Mouse (Mus musculus): ENCODE measurements around the gene Prtn3. TPM values are rescaled to one million over a fixed set of nuclear protein-coding genes. Genes with fewer than 3 reads are reported as not detected.
A peak's percentile ranks its signal among the peaks of the same experiment; 100 is the strongest.

Gene Prtn3
- total and polyA plus RNA-seq, 3 experiments = 0.55 to 1.2 (median 0.84) TPM

- Histone ChIP-seq H3K36me3 (ENCODE audit: control insufficient read depth, insufficient read depth, low read length) (no peaks in the 10 kb centered on the region), H3K4me1 (ENCODE audit: control insufficient read depth, insufficient read depth, low read length) (peaks cover 5% of the 10 kb centered on the region), H3K79me2 (replicated peaks; ENCODE audit: control insufficient read depth, insufficient read depth, low read length) (no peaks in the 10 kb centered on the region), H3K4me3 (no peak overlapping the region), H3K27ac (no peak overlapping the region), H3K9ac (ENCODE audit: low read depth, low read length) (no peak overlapping the region), H3K27me3 (ENCODE audit: control insufficient read depth, insufficient read depth, low read length) (no peaks in the 10 kb centered on the region)
- intact Hi-C loops (cut with DNase I) = no loop called here
- WGBS = 63% methylated on average over 5 of the region's 5 CpGs
- DNase-seq = no peak
- TF ChIP-seq CTCF (IDR thresholded peaks at IDR 0.05) (no peak), POLR2A (IDR thresholded peaks at IDR 0.05; ENCODE audit: insufficient read depth, low read depth, low read length) (no peak), EP300 (IDR thresholded peaks at IDR 0.05; ENCODE audit: insufficient read depth, low read depth, low read length) (no peak)
Measured at GRCm38 (mm10) chr10:79846553-79846952, 27.7 kb upstream of the Prtn3 start.

GRCm38 (mm10) chr10:79849941-79850628 is 24.2 kb upstream of the Prtn3 start:
- Histone ChIP-seq H3K27ac (no peak overlapping the region), H3K79me2 (replicated peaks; ENCODE audit: control insufficient read depth, insufficient read depth, low read length) (no peaks in the 10 kb centered on the region)

GRCm38 (mm10) chr10:79851653-79852052 is 22.6 kb upstream of the Prtn3 start:
- intact Hi-C loops (cut with DNase I) = loop anchor here (1.0 to 5.0 kb wide), 3 partner anchors 11 to 316 kb away; partner anchors contain the start of genes Cirbp and Polr2e
- peak overlapping the region; percentile 30; the same call in 1 of the 2 replicates for H3K9ac ChIP-seq (ENCODE audit: low read depth, low read length)

More at GRCm38 (mm10) chr10:79849941-79850628, 24.2 kb upstream of the Prtn3 start:
- Histone ChIP-seq H3K4me3 (no peak overlapping the region), H3K27me3 (ENCODE audit: control insufficient read depth, insufficient read depth, low read length) (no peaks in the 10 kb centered on the region), H3K9ac (ENCODE audit: low read depth, low read length) (no peak overlapping the region), H3K36me3 (ENCODE audit: control insufficient read depth, insufficient read depth, low read length) (no peaks in the 10 kb centered on the region), H3K4me1 (ENCODE audit: control insufficient read depth, insufficient read depth, low read length) (peaks cover 19% of the 10 kb centered on the region)
- 64% methylated on average over 8 of the region's 8 CpGs for WGBS
- TF ChIP-seq POLR2A (IDR thresholded peaks at IDR 0.05; ENCODE audit: insufficient read depth, low read depth, low read length) (no peak), EP300 (IDR thresholded peaks at IDR 0.05; ENCODE audit: insufficient read depth, low read depth, low read length) (no peak), CTCF (IDR thresholded peaks at IDR 0.05) (no peak)
- intact Hi-C loops (cut with DNase I) = loop anchor here (5.0 kb wide), 2 partner anchors 187 to 317 kb away; partner anchors contain the start of genes Cirbp and Polr2e
- no peak for DNase-seq

GRCm38 (mm10) chr10:79852107-79852789 is 22.0 kb upstream of the Prtn3 start:
- Histone ChIP-seq H3K9ac (ENCODE audit: low read depth, low read length) (0 out of 2 replicates have a peak overlapping the region, but pooled peaks have one; percentile 30), H3K27me3 (ENCODE audit: control insufficient read depth, insufficient read depth, low read length) (no peaks in the 10 kb centered on the region), H3K4me3 (no peak overlapping the region; the same call in 1 of the 2 replicates), H3K79me2 (replicated peaks; ENCODE audit: control insufficient read depth, insufficient read depth, low read length) (peaks cover 3% of the 10 kb centered on the region), H3K27ac (peak overlapping the region; percentile 97), H3K36me3 (ENCODE audit: control insufficient read depth, insufficient read depth, low read length) (peaks cover 5% of the 10 kb centered on the region; the same call in 1 of the 2 replicates), H3K4me1 (ENCODE audit: control insufficient read depth, insufficient read depth, low read length) (peaks cover 32% of the 10 kb centered on the region)
- intact Hi-C loops (cut with DNase I) = loop anchor here (1.0 to 5.0 kb wide), 3 partner anchors 12 to 315 kb away; partner anchors contain the start of genes Cirbp and Polr2e
- peak; percentile 58 to 69 for DNase-seq
- WGBS = 23% methylated on average over 9 of the region's 9 CpGs
- TF ChIP-seq EP300 (IDR thresholded peaks at IDR 0.05; ENCODE audit: insufficient read depth, low read depth, low read length) = 0 out of 2 replicates have a peak, but pooled peaks have one; percentile 54
- TF ChIP-seq CTCF (IDR thresholded peaks at IDR 0.05) = no peak
- TF ChIP-seq POLR2A (IDR thresholded peaks at IDR 0.05; ENCODE audit: insufficient read depth, low read depth, low read length) = peak; percentile 59

More at GRCm38 (mm10) chr10:79851653-79852052, 22.6 kb upstream of the Prtn3 start:
- Histone ChIP-seq H3K79me2 (replicated peaks; ENCODE audit: control insufficient read depth, insufficient read depth, low read length) (peaks cover 3% of the 10 kb centered on the region; the same call in 1 of the 2 replicates), H3K4me1 (ENCODE audit: control insufficient read depth, insufficient read depth, low read length) (peaks cover 26% of the 10 kb centered on the region), H3K4me3 (no peak overlapping the region), H3K27me3 (ENCODE audit: control insufficient read depth, insufficient read depth, low read length) (no peaks in the 10 kb centered on the region), H3K27ac (peak overlapping the region; percentile 97), H3K36me3 (ENCODE audit: control insufficient read depth, insufficient read depth, low read length) (peaks cover 3% of the 10 kb centered on the region; the same call in 1 of the 2 replicates)
- 62% methylated on average over 3 of the region's 3 CpGs for WGBS
- peak in 1 of 2 experiments; percentile 12 for DNase-seq
- no peak for TF ChIP-seq CTCF (IDR thresholded peaks at IDR 0.05)
- no peak for TF ChIP-seq POLR2A (IDR thresholded peaks at IDR 0.05; ENCODE audit: insufficient read depth, low read depth, low read length)
- no peak for TF ChIP-seq EP300 (IDR thresholded peaks at IDR 0.05; ENCODE audit: insufficient read depth, low read depth, low read length)

- Histone ChIP-seq H3K4me1 (ENCODE audit: control insufficient read depth, insufficient read depth, low read length) (peaks cover 38% of the 10 kb centered on the region), H3K27me3 (ENCODE audit: control insufficient read depth, insufficient read depth, low read length) (no peaks in the 10 kb centered on the region), H3K4me3 (peak overlapping the region; percentile 56), H3K27ac (peak overlapping the region; percentile 97), H3K36me3 (ENCODE audit: control insufficient read depth, insufficient read depth, low read length) (peaks cover 5% of the 10 kb centered on the region; the same call in 1 of the 2 replicates), H3K79me2 (replicated peaks; ENCODE audit: control insufficient read depth, insufficient read depth, low read length) (peaks cover 3% of the 10 kb centered on the region), H3K9ac (ENCODE audit: low read depth, low read length) (peak overlapping the region; percentile 53)
- TF ChIP-seq EP300 (IDR thresholded peaks at IDR 0.05; ENCODE audit: insufficient read depth, low read depth, low read length) (no peak), CTCF (IDR thresholded peaks at IDR 0.05) (no peak), POLR2A (IDR thresholded peaks at IDR 0.05; ENCODE audit: insufficient read depth, low read depth, low read length) (no peak)
- 23% methylated on average over 8 of the region's 8 CpGs for WGBS
- no peak for DNase-seq
- intact Hi-C loops (cut with DNase I) = loop anchor here (1.0 to 5.0 kb wide), 3 partner anchors 13 to 314 kb away; partner anchors contain the start of genes Cirbp and Polr2e
Measured at GRCm38 (mm10) chr10:79852827-79853226, 21.4 kb upstream of the Prtn3 start.
